Mouse (Mus musculus): Measurements from ENCODE around the gene 6030468B19Rik.

GRCm38 (mm10) chr11:117781993-117782704 lies 15.3 kb upstream of the 6030468B19Rik start, which contains the start of the genes Tmc8 and Tmc6:
- TF ChIP-seq EP300 (IDR thresholded peaks at IDR 0.05; ENCODE audit: insufficient read depth, low read depth, low read length) (no peak), CTCF (IDR thresholded peaks at IDR 0.05) (no peak)

Data from heart, adult 2 months (tissue).